8 mouse cellular contexts compared by ENCODE assay signal in genomic region chr13:38658528-38659280, GRCm38 (mm10). TPM values are rescaled to one million over a fixed set of nuclear protein-coding genes. Genes with fewer than 3 reads are reported as not detected.
DNase-seq lines count a peak whose midpoint lies in the region; ATAC-seq and TF ChIP-seq lines count a peak whose summit lies in the region.

Eef1e1 (minus strand) TSS chr13:38659058.

- peak within 1 kb of the TSS; percentile 86 for H3K27ac ChIP-seq in embryonic facial prominence, embryonic 13.5 days
- H3K27ac ChIP-seq in heart, adult 2 months = peak within 1 kb of the TSS; percentile 47
- H3K27ac ChIP-seq in limb, embryonic 13.5 days = peak within 1 kb of the TSS; percentile 80
- peak within 1 kb of the TSS; percentile 82 for H3K27ac ChIP-seq in midbrain, embryonic 16.5 days (ENCODE audit: low read length)

- H3K4me1 ChIP-seq in embryonic facial prominence, embryonic 13.5 days = peaks cover 8% of the 10 kb centered on the region
- peaks cover 3% of the 10 kb centered on the region for H3K4me1 ChIP-seq in heart, adult 2 months (ENCODE audit: control insufficient read depth, insufficient read depth, low read length)
- H3K4me1 ChIP-seq in limb, embryonic 13.5 days = peaks cover 9% of the 10 kb centered on the region
- peaks cover 8% of the 10 kb centered on the region for H3K4me1 ChIP-seq in midbrain, embryonic 16.5 days (ENCODE audit: control insufficient read depth, insufficient read depth, low read length)

- H3K9me3 ChIP-seq in embryonic facial prominence, embryonic 13.5 days = no peaks in the 10 kb centered on the region
- no peaks in the 10 kb centered on the region for H3K9me3 ChIP-seq in limb, embryonic 13.5 days
- no peaks in the 10 kb centered on the region for H3K9me3 ChIP-seq in midbrain, embryonic 16.5 days (replicated peaks; ENCODE audit: control insufficient read depth, low read length, poor library complexity, severe bottlenecking)

- WGBS in embryonic facial prominence, embryonic 13.5 days = under 1% methylated on average over 59 of the region's 59 CpGs
- under 1% methylated on average over 59 of the region's 59 CpGs for WGBS in heart, adult 2 months
- under 1% methylated on average over 59 of the region's 59 CpGs for WGBS in limb, embryonic 13.5 days
- WGBS in midbrain, embryonic 16.5 days = under 1% methylated on average over 56 of the region's 59 CpGs

- TF ChIP-seq CTCF in heart, adult 2 months (IDR thresholded peaks at IDR 0.05) = peak; percentile 85

- TF ChIP-seq EP300 in heart, adult 2 months (IDR thresholded peaks at IDR 0.05; ENCODE audit: insufficient read depth, low read depth, low read length) = 0 out of 2 replicates have a peak, but pooled peaks have one; percentile 3

- peak within 1 kb of the TSS; percentile 91 for H3K9ac ChIP-seq in embryonic facial prominence, embryonic 13.5 days
- H3K9ac ChIP-seq in heart, adult 2 months (ENCODE audit: low read depth, low read length) = peak within 1 kb of the TSS; percentile 82
- H3K9ac ChIP-seq in limb, embryonic 13.5 days = peak within 1 kb of the TSS; percentile 87
- peak within 1 kb of the TSS; percentile 82 for H3K9ac ChIP-seq in midbrain, embryonic 16.5 days (ENCODE audit: low read depth, low read length)

- peak within 1 kb of the TSS; percentile 78 for H3K4me3 ChIP-seq in embryonic facial prominence, embryonic 13.5 days
- H3K4me3 ChIP-seq in heart, adult 2 months = peak within 1 kb of the TSS; percentile 87
- H3K4me3 ChIP-seq in limb, embryonic 13.5 days = peak within 1 kb of the TSS; percentile 87
- peak within 1 kb of the TSS; percentile 79 for H3K4me3 ChIP-seq in midbrain, embryonic 16.5 days (ENCODE audit: low read depth, low read length)

- TF ChIP-seq POLR2A in heart, adult 2 months (IDR thresholded peaks at IDR 0.05; ENCODE audit: insufficient read depth, low read depth, low read length) = peak; percentile 42

- intact Hi-C loops in heart, adult 2 months (cut with DNase I) = no loop called here

- peak; percentile 96 for DNase-seq in 3134 (ENCODE audit: extremely low read depth, insufficient read length, low spot score)
- DNase-seq in adrenal gland, postnatal 36 days = peak; percentile 96
- peak; percentile 96 to 97 for DNase-seq in heart, adult 2 months
- peak; percentile 95 for DNase-seq in kidney, adult 8-10 months
- peak; percentile 96 to 97 for DNase-seq in spleen, postnatal 10 days (ENCODE audit: low spot score in 2 of 2)

- peaks cover 28% of the 10 kb centered on the region for H3K36me3 ChIP-seq in embryonic facial prominence, embryonic 13.5 days
- no peaks in the 10 kb centered on the region for H3K36me3 ChIP-seq in heart, adult 2 months (ENCODE audit: control insufficient read depth, insufficient read depth, low read length)
- peaks cover 27% of the 10 kb centered on the region for H3K36me3 ChIP-seq in limb, embryonic 13.5 days
- H3K36me3 ChIP-seq in midbrain, embryonic 16.5 days (ENCODE audit: control insufficient read depth, insufficient read depth, low read length) = peaks cover 20% of the 10 kb centered on the region

- H3K4me2 ChIP-seq in embryonic facial prominence, embryonic 13.5 days = peak within 1 kb of the TSS; percentile 61
- H3K4me2 ChIP-seq in limb, embryonic 13.5 days (replicated peaks) = peak within 1 kb of the TSS; percentile 72
- peak within 1 kb of the TSS; percentile 68 for H3K4me2 ChIP-seq in midbrain, embryonic 16.5 days (ENCODE audit: low read length)

- H3K79me2 ChIP-seq in heart, adult 2 months (replicated peaks; ENCODE audit: control insufficient read depth, insufficient read depth, low read length) = no peaks in the 10 kb centered on the region

- H3K27me3 ChIP-seq in embryonic facial prominence, embryonic 13.5 days = no peaks in the 10 kb centered on the region
- no peaks in the 10 kb centered on the region for H3K27me3 ChIP-seq in heart, adult 2 months (ENCODE audit: control insufficient read depth, insufficient read depth, low read length)
- no peaks in the 10 kb centered on the region for H3K27me3 ChIP-seq in limb, embryonic 13.5 days
- H3K27me3 ChIP-seq in midbrain, embryonic 16.5 days (ENCODE audit: control insufficient read depth, insufficient read depth, low read depth, low read length) = no peaks in the 10 kb centered on the region

- peak; percentile 97 for ATAC-seq in embryonic facial prominence, embryonic 13.5 days (ENCODE audit: insufficient number of reproducible peaks, insufficient read depth, low FRiP score, low TSS enrichment, low read depth)
- peak; percentile 99 for ATAC-seq in limb, embryonic 13.5 days (ENCODE audit: low FRiP score, low read depth)
- ATAC-seq in midbrain, embryonic 16.5 days = peak; percentile 99

RNA-seq across cellular contexts. Expression of gene Eef1e1, which starts in this region (rescaled TPM):
- 10 to 100 TPM; 36.6 to 44.1 TPM for total RNA-seq in adrenal gland, postnatal 36 days (2021)
- 45.9 and 48.2 TPM in 2 replicates for polyA plus RNA-seq in embryonic facial prominence, embryonic 13.5 days (2015; fragmentation: Nextera tagmentation; extraction: Ambion mirVana)
- total RNA-seq in heart, adult 2 months (2021) = 10 to 100 TPM; 11.0 to 11.6 TPM
- 3.9 and 7.3 TPM in 2 replicates for polyA plus RNA-seq in heart, adult 2 months (2012; rRNA removed)
- 42.4 and 42.8 TPM in 2 replicates for polyA plus RNA-seq in limb, embryonic 13.5 days (2015; fragmentation: Nextera tagmentation; extraction: Ambion mirVana)
- 104 and 117 TPM in 2 replicates for polyA plus RNA-seq in midbrain, embryonic 16.5 days (2015; fragmentation: Nextera tagmentation; extraction: Ambion mirVana)

Comparison
In these comparisons a context has a peak if more than half of its experiments do, and no peak if none do; other contexts are left out.
1. Peak in every context shown above with its lines: DNase-seq, ATAC-seq, H3K4me3 ChIP-seq and H3K27ac ChIP-seq.